Mouse (Mus musculus) heart, adult 2 months (tissue): ENCODE data around the gene Tmem91.

Experiments
- CTCF ChIP-seq: fragments of 200-600 bp; IDR thresholded peaks from 2 replicates; pipeline ENCODE4 v1.8.1; 2022; ENCODE audit warnings: antibody characterized with exemption, mild to moderate bottlenecking, moderate library complexity
- POLR2A ChIP-seq: fragments of 200-500 bp; IDR thresholded peaks from 2 replicates; pipeline ENCODE4 v1.6.1; 2011; ENCODE audit warnings: mild to moderate bottlenecking, low read depth, low read length, control low read depth; ENCODE audit not compliant: insufficient read depth

DNA sequence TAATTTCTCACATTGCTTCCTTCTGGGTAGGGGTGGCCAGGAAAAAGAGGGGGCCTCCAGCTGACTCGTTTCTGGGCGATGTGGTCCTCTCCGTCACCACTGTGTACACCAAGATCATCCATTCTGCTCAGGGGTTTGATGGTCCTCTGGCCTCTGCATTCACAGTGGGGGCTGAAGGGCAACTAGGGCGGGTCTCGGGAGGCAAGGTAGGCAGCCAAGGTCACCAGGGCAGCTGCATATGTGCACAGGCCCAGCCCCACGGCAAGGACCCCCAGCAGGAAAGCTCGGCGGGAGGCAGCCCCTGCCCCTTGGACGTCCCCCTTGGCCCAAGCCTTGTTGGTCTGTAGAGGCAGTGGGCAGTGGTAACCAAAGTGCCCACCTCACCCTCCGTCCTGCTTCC is 5.8 kb downstream of the Tmem91 start:
- TF ChIP-seq POLR2A (no peak), CTCF (no peak)
